Mouse (Mus musculus) G1E-ER4 (cell line): Measurements from ENCODE around the gene Clcn3. TPM values are rescaled to one million over a fixed set of nuclear protein-coding genes. Genes with fewer than 3 reads are reported as not detected.

Experiments used
- GATA1 ChIP-seq: IDR thresholded peaks from one replicate; pipeline ENCODE4 v1.8.0; 2012; ENCODE audit warnings: low read length, inconsistent platforms
- polyA plus RNA-seq: library from polyadenylated mRNA; stranded (reverse); fragments of >175 nt; gene quantifications from 2 replicates; pipeline ENCODE4 v1.2.3, GENCODE M21; 2012

Clcn3 gene
- polyA plus RNA-seq: 16.9 and 21.3 TPM in 2 replicates

DNA sequence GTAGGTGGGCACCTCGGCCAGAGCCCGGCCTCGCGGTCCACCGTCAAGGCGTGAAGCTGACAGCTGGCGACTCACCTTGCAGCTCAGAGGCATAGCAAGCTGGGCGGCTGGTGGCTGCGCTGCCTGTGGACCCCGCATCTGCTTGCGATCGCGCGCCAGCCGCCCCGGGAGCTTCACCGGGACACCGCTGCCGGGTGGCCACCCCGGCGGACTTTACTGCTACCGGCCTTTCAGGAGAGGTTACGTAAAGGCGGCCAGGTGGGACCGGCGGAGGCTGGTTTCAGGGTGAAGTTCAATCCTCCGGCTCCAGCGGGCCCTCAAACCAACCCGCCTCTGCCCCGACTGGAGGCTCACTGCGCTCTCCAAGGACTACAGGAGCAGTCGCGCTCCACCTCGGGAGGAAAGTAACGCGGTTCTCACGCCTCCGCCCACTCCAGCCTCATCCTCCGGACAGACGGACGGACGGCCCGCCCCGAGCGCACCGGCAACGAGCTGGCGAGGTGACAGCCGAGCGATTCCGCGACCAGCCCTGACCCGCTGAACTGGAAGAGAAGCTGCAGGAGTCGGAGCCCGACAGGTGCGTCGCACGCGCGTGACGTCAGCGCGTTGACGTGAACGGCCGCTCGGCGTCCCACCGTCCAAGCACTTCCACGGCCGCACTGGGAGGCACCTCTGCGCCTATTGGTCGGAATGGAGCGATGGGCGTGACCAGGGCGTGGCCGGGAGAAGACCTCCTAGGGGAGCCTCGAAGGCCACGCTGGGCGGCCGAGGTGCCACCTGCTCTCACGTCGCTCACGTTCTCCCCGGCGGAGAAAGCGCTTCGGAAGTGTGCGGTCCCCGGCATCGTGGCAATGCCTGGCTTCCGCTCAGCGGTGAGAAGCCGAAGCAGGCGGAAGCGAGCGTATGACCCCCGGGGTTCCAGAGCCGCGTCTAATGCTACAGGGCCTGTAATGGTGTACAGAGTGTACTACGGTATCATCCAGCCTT lies at the start of gene Clcn3:
Gene Clcn3, minus strand, starts transcription at position 600 of the 987 bp plus-strand sequence.
- no peak for TF ChIP-seq GATA1

GRCm38 (mm10) chr8:60996468-60996867 lies 13.4 kb upstream of the Clcn3 start:
- no peak for TF ChIP-seq GATA1

DNA sequence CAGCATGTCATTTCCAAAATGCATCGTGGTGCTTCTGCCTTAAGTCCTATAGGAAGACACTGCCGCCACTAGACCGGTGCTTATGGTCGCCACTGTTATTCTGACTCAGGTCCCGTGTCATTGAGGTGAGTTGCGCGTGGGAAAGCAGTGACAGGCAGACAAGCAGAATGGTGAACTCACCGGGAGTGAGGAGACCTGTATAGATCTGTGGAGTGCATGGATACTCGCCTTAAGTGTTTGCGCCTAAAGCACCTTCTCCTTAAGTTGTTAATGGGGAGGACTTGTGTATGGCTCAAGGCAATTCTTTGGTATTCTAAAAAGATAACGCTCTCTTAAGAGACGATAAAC lies 10.5 kb upstream of the Clcn3 start:
- TF ChIP-seq GATA1: no peak

DNA sequence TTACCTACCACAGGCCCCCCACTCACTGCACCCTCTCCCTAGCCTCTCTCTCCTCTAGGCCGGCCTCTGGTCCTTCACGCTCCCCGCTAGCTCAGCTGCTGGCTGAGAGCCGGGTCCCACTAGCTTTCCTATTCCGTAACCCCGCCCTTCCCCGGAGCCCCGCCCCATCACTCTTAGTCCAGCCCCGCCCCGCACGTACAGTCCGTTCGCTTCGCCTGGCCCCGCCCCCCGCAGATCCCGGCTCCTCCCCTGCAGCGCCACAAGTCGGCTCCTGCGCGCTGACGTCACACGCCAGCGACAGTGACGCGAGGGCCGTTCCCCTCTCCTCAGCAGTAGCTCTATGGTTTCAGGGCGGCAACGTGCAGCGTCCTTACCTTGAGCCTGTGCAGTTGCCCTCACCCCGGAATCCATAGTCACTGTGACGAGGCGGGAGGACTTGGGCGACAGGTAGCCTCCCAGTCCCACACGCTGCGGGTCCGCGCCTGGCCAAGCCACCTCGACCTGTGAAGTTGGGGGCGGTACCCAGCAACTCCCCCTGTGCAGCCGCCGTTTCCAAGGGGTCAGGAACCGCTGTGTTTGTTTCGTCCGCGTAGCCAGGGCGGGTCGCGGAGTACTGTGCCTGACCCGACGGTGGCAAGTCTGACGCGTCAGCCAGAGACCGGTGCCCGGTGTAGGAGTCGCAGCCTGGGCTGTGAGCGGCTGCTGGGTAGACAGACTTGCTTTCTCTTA lies 10.0 kb upstream of the Clcn3 start, which contains the start of gene Nek1:
Gene Nek1, plus strand, starts transcription at position 286 of the 729 bp plus-strand sequence.
- no peak for TF ChIP-seq GATA1

GRCm38 (mm10) chr8:60992561-60992909 lies 9.4 kb upstream of the Clcn3 start:
- no peak for TF ChIP-seq GATA1

DNA sequence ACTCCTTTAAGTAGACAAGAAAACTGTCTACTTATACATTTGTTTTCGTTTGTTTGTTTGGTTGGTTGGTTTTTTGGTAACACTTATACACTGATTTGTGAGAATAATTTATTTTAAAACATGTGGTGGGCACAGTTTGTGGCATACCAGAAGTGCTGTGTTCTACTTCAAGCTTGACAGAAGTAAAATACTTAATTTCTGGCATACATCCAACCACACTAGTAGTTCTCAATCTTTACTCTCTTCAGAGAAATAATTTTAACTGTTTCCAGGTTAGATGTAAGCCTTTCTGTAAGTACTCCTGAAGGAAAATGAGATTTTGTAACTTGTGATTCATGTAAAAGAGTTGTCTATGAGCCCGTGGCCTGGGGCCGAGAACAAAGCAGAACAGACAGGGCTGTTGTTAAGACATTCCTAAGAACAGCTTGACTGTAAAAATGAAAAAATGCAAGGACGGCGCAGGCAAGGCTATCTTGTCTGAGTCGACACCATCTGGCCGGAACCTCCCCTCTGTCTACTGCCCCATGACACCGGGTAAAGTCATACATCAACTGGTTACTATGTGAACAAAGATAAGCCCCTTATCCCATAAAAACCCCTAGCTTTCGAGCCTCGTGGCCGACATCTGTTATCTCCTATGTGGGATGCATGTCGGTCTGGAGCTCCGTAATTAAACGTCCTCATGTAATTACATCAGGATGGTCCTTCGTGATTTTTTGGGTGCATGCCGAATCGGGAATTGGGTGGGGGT lies 1.3 kb upstream of the Clcn3 start:
- peak; percentile 34 for TF ChIP-seq GATA1

- no peak for TF ChIP-seq GATA1
These were observed 584 bp upstream of the Clcn3 start for GRCm38 (mm10) chr8:60983688-60984079.

- no peak for TF ChIP-seq GATA1
These were observed 1.7 kb downstream of the Clcn3 start for GRCm38 (mm10) chr8:60981388-60981787.

DNA sequence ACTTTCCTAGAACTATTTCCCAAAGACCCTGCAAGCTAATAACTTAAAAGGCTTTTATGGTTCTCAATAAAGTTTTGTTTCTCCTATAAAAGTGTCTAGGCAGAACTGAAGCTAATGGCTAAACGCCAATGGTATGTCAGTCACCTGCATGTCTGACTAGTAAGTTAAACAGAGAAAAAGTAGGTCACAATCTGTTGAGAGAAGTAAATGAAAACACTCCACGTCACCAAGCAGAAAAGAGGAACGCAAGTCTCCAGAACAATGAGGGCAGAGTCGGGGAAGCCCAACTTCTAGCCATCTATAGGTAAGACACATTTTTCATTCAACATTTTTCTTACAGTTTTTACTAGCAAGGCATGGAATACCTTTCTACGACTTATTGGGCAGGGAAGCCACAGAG lies 4.6 kb downstream of the Clcn3 start:
- TF ChIP-seq GATA1: no peak

DNA sequence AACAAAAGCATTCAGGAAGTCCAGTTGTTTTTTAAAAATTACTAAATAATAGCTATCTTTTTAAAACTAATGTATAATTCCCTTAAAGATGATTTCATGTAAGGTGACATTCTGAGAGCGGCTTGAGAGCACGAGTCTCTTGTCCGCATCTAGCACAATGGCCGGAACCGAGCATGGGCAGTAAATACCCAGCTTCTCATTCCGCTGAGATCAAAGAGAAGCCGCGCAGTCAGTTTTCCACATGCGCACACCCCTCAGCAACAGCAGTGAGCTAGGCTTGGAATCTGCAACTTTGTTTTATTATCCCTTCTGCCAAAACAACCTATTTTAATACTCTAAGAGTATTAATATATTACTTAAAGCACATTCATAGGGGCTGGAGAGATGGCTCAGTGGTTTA lies 6.3 kb downstream of the Clcn3 start:
- no peak for TF ChIP-seq GATA1

DNA sequence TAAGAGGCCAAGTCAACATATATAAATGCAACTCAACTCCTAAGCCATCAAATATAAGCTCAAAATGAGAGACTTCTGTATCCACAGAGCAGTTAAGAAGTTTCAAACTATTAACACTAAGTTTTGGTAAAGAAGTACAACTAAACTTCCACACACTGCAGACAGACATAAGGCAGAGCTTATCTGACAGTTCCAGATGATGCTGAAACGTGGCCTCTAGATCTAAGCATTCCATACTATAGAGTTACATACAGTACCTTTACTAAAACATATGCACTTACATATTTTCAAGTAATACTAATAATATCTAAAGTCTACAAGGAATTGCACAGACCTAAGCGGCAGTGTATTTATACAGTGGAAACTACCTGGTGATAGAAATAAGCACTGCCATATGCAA lies 8.3 kb downstream of the Clcn3 start:
- no peak for TF ChIP-seq GATA1

GRCm38 (mm10) chr8:60973448-60973847 lies 9.7 kb downstream of the Clcn3 start:
- peak; percentile 91 for TF ChIP-seq GATA1

DNA sequence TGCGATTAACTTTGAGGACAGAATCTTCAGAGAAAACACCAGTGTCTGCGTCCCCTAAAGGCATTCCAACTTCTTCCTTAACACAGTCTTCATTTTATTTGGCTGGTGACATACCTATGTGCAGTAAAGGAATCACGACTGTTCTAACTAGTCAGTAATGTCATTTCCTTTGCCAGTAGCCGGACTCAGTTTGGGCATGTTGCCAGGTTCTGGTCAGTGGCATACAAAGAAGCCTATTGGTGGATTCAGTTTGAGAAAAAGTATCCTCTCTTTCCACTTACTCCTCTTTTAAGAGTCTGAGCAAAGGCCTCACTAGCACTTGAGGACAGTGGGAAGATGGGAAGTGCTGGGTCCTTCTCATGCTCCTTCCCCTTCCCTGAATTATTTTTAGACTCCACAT lies 11.3 kb downstream of the Clcn3 start:
- TF ChIP-seq GATA1: no peak

DNA sequence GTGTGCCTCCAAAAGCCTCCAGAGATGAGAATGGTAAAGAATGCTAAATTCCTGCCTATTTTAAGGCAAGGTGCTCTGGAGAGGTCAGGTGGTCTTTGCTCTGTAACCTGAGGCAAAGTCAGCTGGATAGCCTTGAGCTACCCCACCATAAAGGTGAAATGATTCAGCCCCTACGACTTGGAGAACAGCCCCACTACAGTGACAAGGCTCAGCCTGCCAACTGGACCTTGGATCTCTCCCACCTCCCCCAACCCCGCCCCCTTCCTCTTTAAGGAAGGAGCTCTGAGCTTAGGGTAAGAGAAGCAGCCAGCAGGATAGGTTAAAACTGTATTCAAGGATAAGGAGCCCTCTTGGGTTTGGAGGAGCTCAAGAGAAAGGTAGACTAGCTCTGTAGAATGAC lies 14.0 kb downstream of the Clcn3 start:
- TF ChIP-seq GATA1: no peak

- no peak for TF ChIP-seq GATA1
These were observed 17.4 kb downstream of the Clcn3 start for GRCm38 (mm10) chr8:60965741-60966140.

- no peak for TF ChIP-seq GATA1
These were observed 17.8 kb downstream of the Clcn3 start for GRCm38 (mm10) chr8:60965306-60965705.
